Mouse (Mus musculus) ES-E14 (cell line): ENCODE results near the gene Ccdc148. TPM values are rescaled to one million over a fixed set of nuclear protein-coding genes. Genes with fewer than 3 reads are reported as not detected.
A peak's percentile ranks its signal among the peaks of the same experiment; 100 is the strongest.

Experiments used
- DNase-seq: peaks from one replicate; pipeline ENCODE4 v3.0.0-alpha.2; 2013; ENCODE audit warnings: low read depth, low spot score
- H3K27ac ChIP-seq: 2 replicates; pipeline ENCODE4 v1.5.1; 2012; ENCODE audit warnings: low read depth, mild to moderate bottlenecking, low read length, moderate library complexity, mixed read lengths; ENCODE audit not compliant: poor library complexity, insufficient read depth, severe bottlenecking
- H3K36me3 ChIP-seq: 2 replicates; pipeline ENCODE4 v1.6.1; 2012; ENCODE audit warnings: mild to moderate bottlenecking, low read length, moderate library complexity, mixed read lengths; ENCODE audit not compliant: control insufficient read depth, poor library complexity, insufficient read depth, severe bottlenecking
- H3K4me1 ChIP-seq, 2 experiments: fragments of 150-350 bp in 1 of 2; sonication (generic) in 1 of 2; 2 replicates each; pipeline ENCODE4 v1.6.1; 2012; ENCODE audit warnings: low read length in 2 of 2, mild to moderate bottlenecking in 1 of 2, mixed read lengths in 1 of 2; ENCODE audit not compliant: control insufficient read depth in 2 of 2, insufficient read depth in 2 of 2, poor library complexity in 1 of 2
- H3K4me3 ChIP-seq, 2 experiments: fragments of 150-350 bp in 1 of 2; sonication (generic) in 1 of 2; 2 replicates each; pipeline ENCODE4 v1.5.1; 2012; ENCODE audit warnings: low read length in 2 of 2, low read depth in 1 of 2, mild to moderate bottlenecking in 1 of 2, mixed read lengths in 1 of 2; ENCODE audit not compliant: insufficient read depth in 1 of 2, poor library complexity in 1 of 2, severe bottlenecking in 1 of 2
- H3K9ac ChIP-seq: 2 replicates; pipeline ENCODE4 v1.6.1; 2012; ENCODE audit warnings: low read depth, mild to moderate bottlenecking, low read length, mixed read lengths; ENCODE audit not compliant: poor library complexity, insufficient read depth, severe bottlenecking
- H3K9me3 ChIP-seq: fragments of 150-350 bp; sonication (generic); 2 replicates; pipeline ENCODE4 v1.6.1; 2012; ENCODE audit warnings: low read depth, mild to moderate bottlenecking, low read length; ENCODE audit not compliant: control insufficient read depth, insufficient read depth
- CHD2 ChIP-seq: IDR thresholded peaks from 2 replicates; pipeline ENCODE4 v1.6.1; 2014; ENCODE audit warnings: mild to moderate bottlenecking, low read depth, low read length, inconsistent platforms
- HCFC1 ChIP-seq: IDR thresholded peaks from 2 replicates; pipeline ENCODE4 v1.6.1; 2012; ENCODE audit warnings: low read length, inconsistent platforms, borderline replicate concordance; ENCODE audit not compliant: insufficient read depth
- MAFK ChIP-seq: IDR thresholded peaks from 2 replicates; pipeline ENCODE4 v1.6.1; 2014; ENCODE audit warnings: mild to moderate bottlenecking, low read depth, low read length, inconsistent platforms; ENCODE audit not compliant: insufficient read depth
- ZC3H11A ChIP-seq: IDR thresholded peaks from 2 replicates; pipeline ENCODE4 v1.6.1; 2012; ENCODE audit warnings: low read depth, mild to moderate bottlenecking, inconsistent platforms, low read length, borderline replicate concordance
- ZNF384 ChIP-seq: IDR thresholded peaks from 2 replicates; pipeline ENCODE4 v1.6.1; 2012; ENCODE audit warnings: low read depth, low read length, inconsistent platforms
- in situ Hi-C, 2 experiments: fragments of 600-800 bp; cut with MboI; formaldehyde crosslinking; loops; one replicate each; pipeline ENCODE4 v1.15.1; 2025; ENCODE audit warnings: low sequenced_read_pairs in 2 of 2, inconsistent platforms in 1 of 2; ENCODE audit not compliant: unreplicated experiment in 2 of 2
- total RNA-seq: library from RNA; depleted of rRNA; stranded (reverse); fragments of 300-350 nt; gene quantifications from 2 replicates; pipeline ENCODE4 v1.2.3, GENCODE M21; 2012

Ccdc148 gene
- total RNA-seq, 1 experiment: 0.27 TPM

GRCm38 (mm10) chr2:59184107-59185064 is 23.9 kb upstream of the Ccdc148 start:
- H3K9me3 ChIP-seq: no peaks in the 10 kb centered on the region
- no peak overlapping the region for H3K9ac ChIP-seq
- H3K27ac ChIP-seq: no peak overlapping the region
- no peak for DNase-seq
- TF ChIP-seq ZC3H11A (no peak), HCFC1 (no peak), MAFK (no peak), CHD2 (no peak), ZNF384 (no peak)
- no peak overlapping the region for H3K4me3 ChIP-seq
- peaks cover 6% of the 10 kb centered on the region; the same call in 1 of the 2 replicates for H3K36me3 ChIP-seq
- in situ Hi-C loops: no loop called here
- peaks cover 11 to 19% of the 10 kb centered on the region in 2 experiments; a peak in 3 of 4 replicates for H3K4me1 ChIP-seq

- Histone ChIP-seq H3K9ac (no peak overlapping the region), H3K27ac (no peak overlapping the region), H3K36me3 (peaks cover 6% of the 10 kb centered on the region; the same call in 1 of the 2 replicates), H3K4me1 (peaks cover 17 to 20% of the 10 kb centered on the region in 2 experiments), H3K4me3 (no peak overlapping the region), H3K9me3 (no peaks in the 10 kb centered on the region)
- no peak for DNase-seq
- in situ Hi-C loops: no loop called here
- TF ChIP-seq ZNF384: peak; percentile 37; the same call in 1 of the 2 replicates
- TF ChIP-seq CHD2: no peak
Observed at GRCm38 (mm10) chr2:59183541-59183940, 23.1 kb upstream of the Ccdc148 start.

- in situ Hi-C loops: no loop called here
- TF ChIP-seq MAFK (no peak), CHD2 (no peak), ZC3H11A (no peak), HCFC1 (no peak)
- Histone ChIP-seq H3K36me3 (no peaks in the 10 kb centered on the region; the same call in 1 of the 2 replicates), H3K9ac (no peak overlapping the region), H3K4me3 (no peak overlapping the region), H3K9me3 (no peaks in the 10 kb centered on the region), H3K4me1 (peaks cover 17 to 23% of the 10 kb centered on the region in 2 experiments), H3K27ac (no peak overlapping the region)
- DNase-seq: no peak
Observed at GRCm38 (mm10) chr2:59181321-59182113, 21.0 kb upstream of the Ccdc148 start.

GRCm38 (mm10) chr2:59179487-59179886 is 19.0 kb upstream of the Ccdc148 start:
- TF ChIP-seq HCFC1 (no peak), CHD2 (no peak), ZC3H11A (no peak), ZNF384 (no peak), MAFK (no peak)
- in situ Hi-C loops: no loop called here

More at GRCm38 (mm10) chr2:59179487-59179886, 19.0 kb upstream of the Ccdc148 start:
- H3K27ac ChIP-seq: no peak overlapping the region
- H3K9ac ChIP-seq: no peak overlapping the region
- no peak for DNase-seq
- no peak overlapping the region for H3K4me3 ChIP-seq
- H3K36me3 ChIP-seq: no peaks in the 10 kb centered on the region; the same call in 1 of the 2 replicates
- H3K4me1 ChIP-seq: peaks cover 13 to 26% of the 10 kb centered on the region in 2 experiments
- H3K9me3 ChIP-seq: no peaks in the 10 kb centered on the region
